In genomic region chr14:17081904-17082303, GRCm38 (mm10) we compare ENCODE assay signal across 19 mouse cellular contexts.
"Had no signal": no experiment of that assay in that cellular context is flagged by ENCODE, and none has a peak within 500 bp of the region (broad histone marks: within the 10 kb centered on the region; RNA-seq: fewer than 3 reads in every experiment).

No protein-coding gene starts in this region.

- H3K4me1 ChIP-seq: liver, embryonic 13.5 days; midbrain, embryonic 12.5 days; midbrain, embryonic 15.5 days; neural tube, embryonic 12.5 days; neural tube, embryonic 15.5 days had no signal

- ATAC-seq: midbrain, embryonic 15.5 days had no signal

- H3K27me3 ChIP-seq: liver, embryonic 13.5 days; midbrain, embryonic 12.5 days; midbrain, embryonic 15.5 days; neural tube, embryonic 12.5 days; neural tube, embryonic 15.5 days had no signal

- DNase-seq: kidney, adult 9 months; kidney, postnatal 14 days; layer of hippocampus, adult 9-11 months; liver, embryonic 13.5 days; lung, adult 2 months; right cerebral cortex, adult 18-20 months; right cerebral cortex, postnatal 14 days; right cerebral cortex, postnatal 4 days; thymus, adult 2 months; thymus, postnatal 14 days; thymus, postnatal 4 days had no signal

- H3K4me3 ChIP-seq: layer of hippocampus, adult 2 months; left cerebral cortex, adult 2 months; liver, embryonic 13.5 days; midbrain, embryonic 12.5 days; midbrain, embryonic 15.5 days; neural tube, embryonic 12.5 days; neural tube, embryonic 15.5 days had no signal

- H3K9me3 ChIP-seq: liver, embryonic 13.5 days; midbrain, embryonic 12.5 days; midbrain, embryonic 15.5 days; neural tube, embryonic 12.5 days; neural tube, embryonic 15.5 days had no signal

- H3K27ac ChIP-seq: layer of hippocampus, adult 2 months; left cerebral cortex, adult 2 months; liver, embryonic 13.5 days; macrophage; midbrain, embryonic 12.5 days; midbrain, embryonic 15.5 days; neural tube, embryonic 12.5 days; neural tube, embryonic 15.5 days; stomach, postnatal 0 days had no signal

- H3K36me3 ChIP-seq: liver, embryonic 13.5 days; midbrain, embryonic 12.5 days; midbrain, embryonic 15.5 days; neural tube, embryonic 12.5 days; neural tube, embryonic 15.5 days had no signal

- H3K9ac ChIP-seq: liver, embryonic 13.5 days; midbrain, embryonic 12.5 days; midbrain, embryonic 15.5 days; neural tube, embryonic 12.5 days; neural tube, embryonic 15.5 days had no signal
